Mouse (Mus musculus) heart, postnatal 0 days (tissue): ENCODE data around the gene Sik3. TPM values are rescaled to one million over a fixed set of nuclear protein-coding genes. Genes with fewer than 3 reads are reported as not detected.
A peak's percentile ranks its signal among the peaks of the same experiment; 100 is the strongest.

Experiments used
- ATAC-seq: fragments of 200-750 bp; cut with Nextera tagmentation; 2 replicates; pipeline ENCODE4 v1.8.0; 2017; ENCODE audit warnings: low read depth, moderate number of reproducible peaks, moderate library complexity; ENCODE audit not compliant: insufficient read depth
- DNase-seq: peaks from one replicate; pipeline ENCODE4 v3.0.0-alpha.2; 2016; ENCODE audit warnings: low spot score
- H3K27ac ChIP-seq: fragments of 300-500 bp; sonication (generic); 2 replicates; pipeline ENCODE4 v1.5.1; 2014; ENCODE audit warnings: low read depth, mild to moderate bottlenecking
- H3K27me3 ChIP-seq: fragments of 300-500 bp; sonication (generic); 2 replicates; pipeline ENCODE4 v1.6.1; 2014; ENCODE audit warnings: low read length, mixed read lengths; ENCODE audit not compliant: control insufficient read depth, insufficient read depth
- H3K36me3 ChIP-seq: fragments of 300-500 bp; sonication (generic); replicated peaks from 2 replicates; pipeline ENCODE4 v1.6.1; 2014; ENCODE audit warnings: low read length, mixed read lengths; ENCODE audit not compliant: control insufficient read depth, insufficient read depth
- H3K4me1 ChIP-seq: fragments of 300-500 bp; sonication (generic); 2 replicates; pipeline ENCODE4 v1.6.1; 2014; ENCODE audit warnings: antibody characterized with exemption; ENCODE audit not compliant: control insufficient read depth, insufficient read depth
- H3K4me2 ChIP-seq: fragments of 300-500 bp; sonication (generic); 2 replicates; pipeline ENCODE4 v1.6.1; 2014; ENCODE audit warnings: low read depth, mild to moderate bottlenecking, low read length, moderate library complexity
- H3K4me3 ChIP-seq: fragments of 300-500 bp; sonication (generic); 2 replicates; pipeline ENCODE4 v1.5.1; 2014; ENCODE audit warnings: low read depth, low read length
- H3K9ac ChIP-seq: fragments of 300-500 bp; sonication (generic); replicated peaks from 2 replicates; pipeline ENCODE4 v1.6.1; 2014; ENCODE audit warnings: low read depth, low read length, mixed read lengths
- H3K9me3 ChIP-seq: fragments of 300-500 bp; sonication (generic); replicated peaks from 2 replicates; pipeline ENCODE4 v1.6.1; 2016; ENCODE audit warnings: low read length; ENCODE audit not compliant: control insufficient read depth
- CTCF ChIP-seq: IDR thresholded peaks from 2 replicates; pipeline ENCODE4 v1.5.1; 2016; ENCODE audit warnings: antibody characterized with exemption, control low read depth, low read depth
- EP300 ChIP-seq: IDR thresholded peaks from 2 replicates; pipeline ENCODE4 v1.6.1; 2016; ENCODE audit warnings: antibody characterized with exemption, low read depth
- WGBS: fragments of 180-500 bp; shearing (Covaris S2); extraction: QIAGEN DNeasy Blood & Tissue Kit; methylation state at CpG from one replicate; pipeline ENCODE4 v1.1.7; 2014; 5-methylcytosine and 5-hydroxymethylcytosine counted together
- polyA plus RNA-seq: library from polyadenylated mRNA; unstranded; fragments of >200 nt; fragmentation: Nextera tagmentation; extraction: Ambion mirVana; gene quantifications from 2 replicates; pipeline ENCODE4 v1.2.1, GENCODE M21; 2015
- total RNA-seq: library from RNA; depleted of rRNA; stranded (reverse); fragments of >200 nt; gene quantifications from 2 replicates; pipeline ENCODE4 v1.2.3, GENCODE M21; 2014; ENCODE audit warnings: low replicate concordance

The Sik3 gene
- total and polyA plus RNA-seq, 2 experiments from 2014 or later: 13.1 to 35.3 TPM

- H3K9ac ChIP-seq: no peak overlapping the region
- H3K4me3 ChIP-seq: no peak overlapping the region
- H3K27me3 ChIP-seq: no peaks in the 10 kb centered on the region
- DNase-seq (no peak), ATAC-seq (no peak)
- no peak for TF ChIP-seq CTCF
- TF ChIP-seq EP300: no peak
- peaks cover 32% of the 10 kb centered on the region for H3K4me1 ChIP-seq
- H3K9me3 ChIP-seq: no peaks in the 10 kb centered on the region
- 53% methylated on average over 8 of the region's 8 CpGs for WGBS
- no peak overlapping the region for H3K4me2 ChIP-seq
- 0 out of 2 replicates have a peak overlapping the region, but pooled peaks have one; percentile 4 for H3K27ac ChIP-seq
- H3K36me3 ChIP-seq: 0 out of 2 replicates have a peak, but pooled peaks cover 3% of the 10 kb centered on the region
Observed at GRCm38 (mm10) chr9:46027994-46028393, 15.4 kb downstream of the Sik3 start.

DNA sequence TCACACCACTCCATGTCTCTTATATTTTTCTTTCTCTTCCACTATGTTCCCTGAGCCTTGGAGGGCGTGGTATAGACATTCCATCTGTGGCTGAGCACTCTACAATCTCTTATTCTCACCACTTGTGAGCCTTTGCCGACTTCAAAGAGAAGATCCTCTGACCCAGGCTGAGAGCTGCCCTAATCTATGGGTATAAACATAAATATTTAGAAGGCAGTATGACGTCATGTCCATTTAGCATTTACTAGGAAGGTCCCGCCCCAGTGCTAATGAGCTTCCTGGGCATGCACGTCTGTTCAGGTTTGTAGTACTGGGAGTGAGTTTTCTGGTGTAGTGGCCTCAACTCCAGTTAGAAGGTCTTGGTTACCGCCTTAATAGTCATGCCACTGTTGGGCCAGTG is 16.9 kb downstream of the Sik3 start:
- Histone ChIP-seq H3K4me1 (peaks cover 35% of the 10 kb centered on the region), H3K36me3 (0 out of 2 replicates have a peak, but pooled peaks cover 3% of the 10 kb centered on the region), H3K9me3 (no peaks in the 10 kb centered on the region), H3K27me3 (no peaks in the 10 kb centered on the region), H3K4me3 (no peak overlapping the region), H3K9ac (no peak overlapping the region), H3K27ac (no peak overlapping the region), H3K4me2 (no peak overlapping the region)
- TF ChIP-seq CTCF: no peak
- no peak for TF ChIP-seq EP300
- 69% methylated on average over 6 of the region's 6 CpGs for WGBS
- no peak for DNase-seq
- ATAC-seq: no peak

GRCm38 (mm10) chr9:46030184-46030583 is 17.6 kb downstream of the Sik3 start:
- H3K36me3 ChIP-seq: 0 out of 2 replicates have a peak, but pooled peaks cover 3% of the 10 kb centered on the region
- WGBS: 81% methylated on average over 5 of the region's 5 CpGs
- H3K9me3 ChIP-seq: no peaks in the 10 kb centered on the region
- peaks cover 39% of the 10 kb centered on the region for H3K4me1 ChIP-seq
- H3K27me3 ChIP-seq: no peaks in the 10 kb centered on the region
- TF ChIP-seq CTCF: no peak
- TF ChIP-seq EP300: no peak
- no peak overlapping the region for H3K4me3 ChIP-seq
- H3K27ac ChIP-seq: no peak overlapping the region
- DNase-seq (no peak), ATAC-seq (no peak)
- H3K9ac ChIP-seq: no peak overlapping the region
- no peak overlapping the region for H3K4me2 ChIP-seq

GRCm38 (mm10) chr9:46030968-46031367 is 18.3 kb downstream of the Sik3 start:
- WGBS: 48% methylated on average over 6 of the region's 6 CpGs
- H3K4me1 ChIP-seq: peaks cover 46% of the 10 kb centered on the region
- TF ChIP-seq EP300 (no peak), CTCF (no peak)

GRCm38 (mm10) chr9:46032190-46032589 is 19.6 kb downstream of the Sik3 start:
- no peak for ATAC-seq
- no peak overlapping the region; the same call in 1 of the 2 replicates for H3K4me3 ChIP-seq
- 0 out of 2 replicates have a peak, but pooled peaks cover 3% of the 10 kb centered on the region for H3K36me3 ChIP-seq
- no peak overlapping the region for H3K9ac ChIP-seq
- WGBS: 20% methylated on average over 6 of the region's 6 CpGs
- DNase-seq: peak; percentile 26
- peak overlapping the region; percentile 73 for H3K27ac ChIP-seq
- H3K9me3 ChIP-seq: no peaks in the 10 kb centered on the region
- H3K27me3 ChIP-seq: no peaks in the 10 kb centered on the region
- peak overlapping the region; percentile 27 for H3K4me2 ChIP-seq
- H3K4me1 ChIP-seq: peaks cover 46% of the 10 kb centered on the region
- no peak for TF ChIP-seq CTCF
- no peak for TF ChIP-seq EP300

More at GRCm38 (mm10) chr9:46030968-46031367, 18.3 kb downstream of the Sik3 start:
- DNase-seq (no peak), ATAC-seq (no peak)
- H3K36me3 ChIP-seq: 0 out of 2 replicates have a peak, but pooled peaks cover 3% of the 10 kb centered on the region
- H3K4me2 ChIP-seq: no peak overlapping the region
- H3K4me3 ChIP-seq: no peak overlapping the region
- H3K27me3 ChIP-seq: no peaks in the 10 kb centered on the region
- peak overlapping the region; percentile 35 for H3K27ac ChIP-seq
- H3K9ac ChIP-seq: no peak overlapping the region
- H3K9me3 ChIP-seq: no peaks in the 10 kb centered on the region

- no peaks in the 10 kb centered on the region for H3K27me3 ChIP-seq
Observed at GRCm38 (mm10) chr9:46033058-46033457, 20.4 kb downstream of the Sik3 start.

More at GRCm38 (mm10) chr9:46033058-46033457, 20.4 kb downstream of the Sik3 start:
- H3K9me3 ChIP-seq: no peaks in the 10 kb centered on the region
- peaks cover 46% of the 10 kb centered on the region for H3K4me1 ChIP-seq
- peak overlapping the region; percentile 73; the same call in 1 of the 2 replicates for H3K27ac ChIP-seq
- TF ChIP-seq CTCF: no peak
- no peak for TF ChIP-seq EP300
- ATAC-seq (peak; percentile 23; the same call in 1 of the 2 replicates), DNase-seq (no peak)
- H3K9ac ChIP-seq: no peak overlapping the region
- WGBS: 50% methylated on average over 1 of the region's 1 CpGs
- H3K36me3 ChIP-seq: 0 out of 2 replicates have a peak, but pooled peaks cover 3% of the 10 kb centered on the region
- H3K4me2 ChIP-seq: no peak overlapping the region
- no peak overlapping the region for H3K4me3 ChIP-seq
